Mouse (Mus musculus): ENCODE results near the gene Pitpna. TPM values are rescaled to one million over a fixed set of nuclear protein-coding genes. Genes with fewer than 3 reads are reported as not detected.

The Pitpna gene
- 282 TPM for polyA plus RNA-seq (2015; fragmentation: Illumina TruSeq; extraction: RNeasy Lipid Tissue Mini Kit (QIAGEN cat#74804); ENCODE audit: low read depth, low replicate concordance)

DNA sequence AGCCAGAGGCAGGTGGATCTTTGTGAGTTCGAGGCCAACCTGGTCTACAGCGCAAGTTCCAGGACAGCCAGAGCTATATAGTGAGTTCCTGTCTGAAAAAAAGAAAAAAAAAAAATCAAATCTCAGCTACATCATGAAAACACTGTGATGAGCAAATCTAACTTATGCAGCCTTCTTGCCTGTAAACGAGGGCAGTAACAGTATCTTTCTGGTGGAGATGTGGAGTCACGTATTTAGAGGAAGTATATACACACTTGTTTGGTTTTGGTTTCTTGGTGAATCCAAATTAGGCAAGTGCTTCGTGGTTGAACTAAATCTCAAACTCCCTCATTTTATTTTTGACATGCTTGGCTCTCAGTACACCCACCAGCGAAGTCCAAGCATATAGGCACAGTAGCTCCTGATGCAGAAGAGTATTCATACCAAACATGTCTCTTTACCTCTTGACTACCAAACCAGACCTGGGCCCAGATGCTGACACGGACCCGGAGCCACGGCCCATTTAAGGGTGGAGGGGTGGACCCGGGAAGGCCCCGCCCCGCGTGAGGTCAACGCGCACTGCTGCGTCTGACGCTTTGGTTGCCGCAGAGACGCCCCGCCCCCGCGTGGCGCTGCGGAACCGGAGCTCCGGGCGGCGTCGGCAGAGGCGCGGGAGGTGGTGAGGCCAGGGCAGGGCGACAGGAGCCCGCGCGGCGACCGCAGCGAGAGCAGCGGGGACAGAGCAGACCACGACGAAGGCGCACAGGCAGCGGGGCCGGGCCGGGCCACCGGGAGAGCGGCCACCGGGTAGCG is at the start of gene Pitpna:
Gene Pitpna, plus strand, starts transcription at position 605 of the 792 bp plus-strand sequence.

GRCm38 (mm10) chr11:75630645-75631229 is 42.8 kb downstream of the Pitpna start, which contains the start of gene Inpp5k:
TSS of gene Inpp5k (plus strand) at chr11:75630988.

GRCm38 (mm10) chr11:75650311-75650710 is 62.4 kb downstream of the Pitpna start, which contains the start of gene Myo1c:
TSS of gene Myo1c (plus strand) at chr11:75650504.

Other genes with a start within 250 kb of the Pitpna start
- gene Rpa1, start 239.8 kb upstream of the Pitpna start, polyA plus RNA-seq (2015; fragmentation: Illumina TruSeq; extraction: RNeasy Lipid Tissue Mini Kit (QIAGEN cat#74804); ENCODE audit: low read depth, low replicate concordance) = 56.3 TPM
- gene Smyd4, start 239.7 kb upstream of the Pitpna start, polyA plus RNA-seq (2015; fragmentation: Illumina TruSeq; extraction: RNeasy Lipid Tissue Mini Kit (QIAGEN cat#74804); ENCODE audit: low read depth, low replicate concordance) = 8.3 TPM
- 18.2 TPM for gene Serpinf1, start 165.4 kb upstream of the Pitpna start, polyA plus RNA-seq (2015; fragmentation: Illumina TruSeq; extraction: RNeasy Lipid Tissue Mini Kit (QIAGEN cat#74804); ENCODE audit: low read depth, low replicate concordance)
- gene Serpinf2, start 148.5 kb upstream of the Pitpna start, polyA plus RNA-seq (2015; fragmentation: Illumina TruSeq; extraction: RNeasy Lipid Tissue Mini Kit (QIAGEN cat#74804); ENCODE audit: low read depth, low replicate concordance) = 0.34 TPM
- 10.1 TPM for gene Wdr81, start 133.4 kb upstream of the Pitpna start, polyA plus RNA-seq (2015; fragmentation: Illumina TruSeq; extraction: RNeasy Lipid Tissue Mini Kit (QIAGEN cat#74804); ENCODE audit: low read depth, low replicate concordance)
- 1.2 TPM for gene Tlcd2, start 126.4 kb upstream of the Pitpna start, polyA plus RNA-seq (2015; fragmentation: Illumina TruSeq; extraction: RNeasy Lipid Tissue Mini Kit (QIAGEN cat#74804); ENCODE audit: low read depth, low replicate concordance)
- 68.6 TPM for gene Prpf8, start 101.3 kb upstream of the Pitpna start, polyA plus RNA-seq (2015; fragmentation: Illumina TruSeq; extraction: RNeasy Lipid Tissue Mini Kit (QIAGEN cat#74804); ENCODE audit: low read depth, low replicate concordance)
- gene Rilp, start 78.0 kb upstream of the Pitpna start, polyA plus RNA-seq (2015; fragmentation: Illumina TruSeq; extraction: RNeasy Lipid Tissue Mini Kit (QIAGEN cat#74804); ENCODE audit: low read depth, low replicate concordance) = 1.1 TPM
- gene Scarf1, start 74.6 kb upstream of the Pitpna start, polyA plus RNA-seq (2015; fragmentation: Illumina TruSeq; extraction: RNeasy Lipid Tissue Mini Kit (QIAGEN cat#74804); ENCODE audit: low read depth, low replicate concordance) = 1.3 TPM
- gene Slc43a2, start 56.4 kb upstream of the Pitpna start, polyA plus RNA-seq (2015; fragmentation: Illumina TruSeq; extraction: RNeasy Lipid Tissue Mini Kit (QIAGEN cat#74804); ENCODE audit: low read depth, low replicate concordance) = 23.8 TPM
- 39.6 TPM for gene Inpp5k, start 42.9 kb downstream of the Pitpna start, polyA plus RNA-seq (2015; fragmentation: Illumina TruSeq; extraction: RNeasy Lipid Tissue Mini Kit (QIAGEN cat#74804); ENCODE audit: low read depth, low replicate concordance)
- 12.5 TPM for gene Myo1c, start 62.4 kb downstream of the Pitpna start, polyA plus RNA-seq (2015; fragmentation: Illumina TruSeq; extraction: RNeasy Lipid Tissue Mini Kit (QIAGEN cat#74804); ENCODE audit: low read depth, low replicate concordance)
- gene Crk, start 91.2 kb downstream of the Pitpna start, polyA plus RNA-seq (2015; fragmentation: Illumina TruSeq; extraction: RNeasy Lipid Tissue Mini Kit (QIAGEN cat#74804); ENCODE audit: low read depth, low replicate concordance) = 122 TPM
- 1,053 TPM for gene Ywhae, start 144.8 kb downstream of the Pitpna start, polyA plus RNA-seq (2015; fragmentation: Illumina TruSeq; extraction: RNeasy Lipid Tissue Mini Kit (QIAGEN cat#74804); ENCODE audit: low read depth, low replicate concordance)
- gene Doc2b, start 208.0 kb downstream of the Pitpna start, polyA plus RNA-seq (2015; fragmentation: Illumina TruSeq; extraction: RNeasy Lipid Tissue Mini Kit (QIAGEN cat#74804); ENCODE audit: low read depth, low replicate concordance) = 22.5 TPM

Data from brain, adult 10 weeks (tissue).